Mouse (Mus musculus) liver, embryonic 11.5 days (tissue): ENCODE results near the gene Ms4a4d. TPM values are rescaled to one million over a fixed set of nuclear protein-coding genes. Genes with fewer than 3 reads are reported as not detected.
"Not testable (repeated sequence)": the region's sequence is repeated elsewhere in the genome, so short reads cannot be mapped to it uniquely, and the experiment has no call there.

Source experiments
- ATAC-seq: fragments of 200-750 bp; cut with Nextera tagmentation; replicated peaks from 2 replicates; pipeline ENCODE4 v1.8.0; 2017; ENCODE audit warnings: moderate number of reproducible peaks, mild to moderate bottlenecking, moderate TSS enrichment, moderate library complexity; ENCODE audit not compliant: low FRiP score
- DNase-seq: peaks from one replicate; pipeline ENCODE4 v3.0.0-alpha.2; 2017; ENCODE audit warnings: low spot score
- H3K27ac ChIP-seq: fragments of 300-500 bp; sonication (generic); 2 replicates; pipeline ENCODE4 v1.5.1; 2014; ENCODE audit warnings: mild to moderate bottlenecking, low read depth, low read length, control low read depth
- H3K27me3 ChIP-seq: fragments of 300-500 bp; sonication (generic); replicated peaks from 2 replicates; pipeline ENCODE4 v1.6.1; 2014; ENCODE audit warnings: low read length, mixed read lengths; ENCODE audit not compliant: control insufficient read depth, insufficient read depth
- H3K36me3 ChIP-seq: fragments of 300-500 bp; sonication (generic); 2 replicates; pipeline ENCODE4 v1.6.1; 2014; ENCODE audit warnings: mild to moderate bottlenecking, low read length, moderate library complexity, mixed read lengths; ENCODE audit not compliant: control insufficient read depth, insufficient read depth
- H3K4me1 ChIP-seq: fragments of 300-500 bp; sonication (generic); replicated peaks from 2 replicates; pipeline ENCODE4 v1.6.1; 2014; ENCODE audit warnings: low read length, mixed read lengths; ENCODE audit not compliant: control insufficient read depth, insufficient read depth
- H3K4me2 ChIP-seq: fragments of 300-500 bp; sonication (generic); 2 replicates; pipeline ENCODE4 v1.6.1; 2014; ENCODE audit warnings: mild to moderate bottlenecking, control low read depth, moderate library complexity
- H3K4me3 ChIP-seq: fragments of 300-500 bp; sonication (generic); 2 replicates; pipeline ENCODE4 v1.5.1; 2014; ENCODE audit warnings: low read depth, low read length, control low read depth
- H3K9ac ChIP-seq: fragments of 300-500 bp; sonication (generic); 2 replicates; pipeline ENCODE4 v1.6.1; 2014; ENCODE audit warnings: low read depth, low read length, control low read depth
- H3K9me3 ChIP-seq: fragments of 300-500 bp; sonication (generic); 2 replicates; pipeline ENCODE4 v1.6.1; 2016; ENCODE audit warnings: low read length, inconsistent platforms, mixed read lengths; ENCODE audit not compliant: control insufficient read depth
- WGBS: fragments of 180-500 bp; shearing (Covaris S2); extraction: QIAGEN DNeasy Blood & Tissue Kit; methylation state at CpG from one replicate; pipeline ENCODE4 v1.1.7; 2014; 5-methylcytosine and 5-hydroxymethylcytosine counted together
- polyA plus RNA-seq: library from polyadenylated mRNA; unstranded; fragments of >200 nt; fragmentation: Nextera tagmentation; extraction: Ambion mirVana; gene quantifications from 2 replicates; pipeline ENCODE4 v1.2.1, GENCODE M21; 2014

Gene Ms4a4d
- polyA plus RNA-seq, 1 experiment from 2014 or later: 0.29 TPM

GRCm38 (mm10) chr19:11540166-11540821 lies 3.7 kb downstream of the Ms4a4d start:
- H3K27ac ChIP-seq, ATAC-seq, H3K27me3 ChIP-seq, H3K4me1 ChIP-seq, H3K9ac ChIP-seq, H3K4me2 ChIP-seq, H3K4me3 ChIP-seq, H3K36me3 ChIP-seq, DNase-seq, H3K9me3 ChIP-seq: not testable (repeated sequence)
- 74% methylated on average over 1 of the region's 1 CpGs for WGBS

- not testable (repeated sequence) for ATAC-seq, H3K9me3 ChIP-seq, H3K36me3 ChIP-seq, H3K4me2 ChIP-seq, H3K4me3 ChIP-seq, H3K4me1 ChIP-seq, H3K9ac ChIP-seq, H3K27ac ChIP-seq, DNase-seq, H3K27me3 ChIP-seq
- WGBS: 80% methylated on average over 2 of the region's 2 CpGs
These were observed 7.8 kb downstream of the Ms4a4d start for GRCm38 (mm10) chr19:11544383-11544782.

- DNase-seq (no peak), ATAC-seq (no peak)
- Histone ChIP-seq H3K9me3 (no peaks in the 10 kb centered on the region), H3K4me1 (no peaks in the 10 kb centered on the region), H3K36me3 (no peaks in the 10 kb centered on the region), H3K4me2 (no peak overlapping the region), H3K27me3 (no peaks in the 10 kb centered on the region), H3K4me3 (no peak overlapping the region), H3K27ac (no peak overlapping the region), H3K9ac (no peak overlapping the region)
These were observed 11.3 kb downstream of the Ms4a4d start for GRCm38 (mm10) chr19:11547911-11548310.

GRCm38 (mm10) chr19:11554726-11555125 lies 18.1 kb downstream of the Ms4a4d start:
- Histone ChIP-seq H3K9ac (no peak overlapping the region), H3K27ac (no peak overlapping the region), H3K4me1 (no peaks in the 10 kb centered on the region), H3K4me3 (no peak overlapping the region), H3K9me3 (no peaks in the 10 kb centered on the region), H3K36me3 (no peaks in the 10 kb centered on the region), H3K4me2 (no peak overlapping the region), H3K27me3 (no peaks in the 10 kb centered on the region)
- ATAC-seq (no peak), DNase-seq (no peak)
- 80% methylated on average over 5 of the region's 5 CpGs for WGBS

GRCm38 (mm10) chr19:11559560-11559959 lies 23.0 kb downstream of the Ms4a4d start:
- DNase-seq, H3K27me3 ChIP-seq, H3K4me3 ChIP-seq, H3K27ac ChIP-seq, H3K36me3 ChIP-seq, H3K9me3 ChIP-seq, H3K4me2 ChIP-seq, H3K4me1 ChIP-seq, H3K9ac ChIP-seq, ATAC-seq: not testable (repeated sequence)

GRCm38 (mm10) chr19:11574965-11575364 lies 38.4 kb downstream of the Ms4a4d start:
- H3K4me1 ChIP-seq: no peaks in the 10 kb centered on the region
- no peaks in the 10 kb centered on the region for H3K36me3 ChIP-seq
- H3K27me3 ChIP-seq: no peaks in the 10 kb centered on the region
- DNase-seq (no peak), ATAC-seq (no peak)
- no peak overlapping the region for H3K9ac ChIP-seq
- H3K4me2 ChIP-seq: no peak overlapping the region
- H3K9me3 ChIP-seq: no peaks in the 10 kb centered on the region
- no peak overlapping the region for H3K4me3 ChIP-seq
- 83% methylated on average over 8 of the region's 8 CpGs for WGBS
- H3K27ac ChIP-seq: no peak overlapping the region

- no peak for DNase-seq
- H3K27ac ChIP-seq: no peak overlapping the region
- H3K9ac ChIP-seq: no peak overlapping the region
- H3K27me3 ChIP-seq: no peaks in the 10 kb centered on the region
- H3K4me2 ChIP-seq: no peak overlapping the region
- H3K4me1 ChIP-seq: no peaks in the 10 kb centered on the region
- no peak for ATAC-seq
- WGBS: 61% methylated on average over 4 of the region's 4 CpGs
- H3K36me3 ChIP-seq: no peaks in the 10 kb centered on the region
- no peaks in the 10 kb centered on the region for H3K9me3 ChIP-seq
- no peak overlapping the region for H3K4me3 ChIP-seq
These were observed 52.6 kb downstream of the Ms4a4d start for GRCm38 (mm10) chr19:11589205-11589604.

- H3K36me3 ChIP-seq: no peaks in the 10 kb centered on the region
- H3K9me3 ChIP-seq: no peaks in the 10 kb centered on the region
- no peak for DNase-seq
- H3K4me3 ChIP-seq: no peak overlapping the region
- H3K9ac ChIP-seq: no peak overlapping the region
- H3K27me3 ChIP-seq: no peaks in the 10 kb centered on the region
- H3K4me1 ChIP-seq: no peaks in the 10 kb centered on the region
- ATAC-seq: no peak
- no peak overlapping the region for H3K4me2 ChIP-seq
- no peak overlapping the region for H3K27ac ChIP-seq
- WGBS: 60% methylated on average over 2 of the region's 2 CpGs
These were observed 53.4 kb downstream of the Ms4a4d start for GRCm38 (mm10) chr19:11589891-11590449.

- H3K27ac ChIP-seq: no peak overlapping the region
- H3K27me3 ChIP-seq: no peaks in the 10 kb centered on the region
- WGBS: 80% methylated on average over 3 of the region's 3 CpGs
- H3K36me3 ChIP-seq: no peaks in the 10 kb centered on the region
- no peak for ATAC-seq
- H3K9ac ChIP-seq: no peak overlapping the region
- H3K9me3 ChIP-seq: no peaks in the 10 kb centered on the region
- DNase-seq: no peak
- no peaks in the 10 kb centered on the region for H3K4me1 ChIP-seq
- no peak overlapping the region for H3K4me3 ChIP-seq
- no peak overlapping the region for H3K4me2 ChIP-seq
These were observed 64.7 kb downstream of the Ms4a4d start for GRCm38 (mm10) chr19:11601349-11601748.
